Mouse (Mus musculus) central nervous system, embryonic 18 days (tissue): ENCODE measurements around the gene Ralgps2. TPM values are rescaled to one million over a fixed set of nuclear protein-coding genes. Genes with fewer than 3 reads are reported as not detected.

Experiments used
- polyA plus RNA-seq: library from polyadenylated mRNA; depleted of rRNA; stranded (reverse); fragments of >200 nt; gene quantifications from 2 replicates; pipeline ENCODE4 v1.2.3, GENCODE M21; 2012; rRNA removed

Gene Ralgps2
- 37.8 and 44.0 TPM in 2 replicates for polyA plus RNA-seq

DNA sequence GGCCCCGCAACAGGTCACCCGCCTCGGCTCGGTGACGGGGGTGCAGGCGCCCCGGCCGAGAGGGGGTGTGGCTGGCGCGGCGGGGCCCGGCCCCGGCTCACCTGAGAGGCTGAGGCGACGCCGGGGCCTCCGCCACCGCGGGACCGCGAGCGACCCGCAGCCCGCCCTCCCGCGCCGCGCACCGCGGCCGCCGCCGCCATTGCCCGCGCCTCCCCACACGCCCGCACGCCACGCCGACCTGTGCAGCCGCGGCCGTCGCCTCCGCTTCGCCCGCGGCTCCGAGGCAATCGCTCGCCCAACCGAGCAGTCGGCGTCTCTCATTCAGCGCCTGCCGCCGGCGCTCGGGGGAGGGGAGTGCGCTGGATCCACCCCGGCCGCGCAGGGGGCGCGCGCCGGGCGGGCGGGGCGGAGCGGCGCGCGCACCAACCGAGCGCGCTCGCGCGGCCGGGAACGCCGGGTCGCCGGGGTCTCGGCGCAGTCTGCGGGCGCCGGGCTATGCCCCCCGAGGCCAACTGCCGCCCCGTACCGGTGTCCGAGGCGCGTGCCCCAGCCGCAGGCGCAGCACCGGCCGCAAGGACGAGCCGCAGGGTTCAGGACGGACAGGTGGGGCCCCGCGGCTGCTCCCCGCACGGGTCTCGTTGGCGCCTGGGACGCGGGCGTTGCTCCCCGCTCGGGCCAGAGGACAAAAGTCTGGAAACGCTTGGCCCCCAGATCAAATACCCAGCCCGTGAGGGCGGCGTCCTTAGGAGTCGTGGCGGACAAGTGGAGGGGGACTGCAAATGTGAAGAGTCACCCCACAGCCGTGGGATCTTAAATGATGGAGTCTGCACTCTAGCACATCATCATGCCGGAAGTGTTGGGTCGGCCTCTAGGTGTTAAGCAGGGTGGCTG, at the start of gene Ralgps2:
Gene Ralgps2 (minus strand): TSS at position 376 of the 891 bp plus-strand sequence.

DNA sequence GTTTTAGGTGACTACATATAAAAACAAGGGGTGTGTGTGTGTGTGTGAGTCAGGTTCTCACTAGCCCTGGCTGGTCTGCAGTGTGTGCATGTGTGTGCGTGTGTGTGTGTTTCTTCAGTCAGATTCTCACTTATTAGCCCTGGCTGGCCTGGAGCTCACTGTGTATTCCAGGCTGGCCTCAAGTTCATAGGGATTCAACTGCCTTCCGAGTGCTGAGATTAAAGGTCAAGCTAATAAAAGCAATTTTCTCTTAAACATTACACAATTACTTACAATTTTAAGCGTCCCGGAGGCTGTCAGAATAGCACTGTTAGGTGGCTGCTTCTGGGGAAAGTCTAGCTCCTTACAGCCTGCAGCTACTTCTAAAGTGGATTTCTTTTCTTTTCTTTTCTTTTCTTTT, 101.2 kb downstream of the Ralgps2 start, which contains the start of gene Angptl1:
Gene Angptl1 (plus strand): TSS at position 386 of the 400 bp plus-strand sequence.

Other genes starting within 250 kb of the Ralgps2 start
- gene Fam20b, start 220.5 kb downstream of the Ralgps2 start, polyA plus RNA-seq, result 41.0 and 41.7 TPM in 2 replicates
- gene Angptl1, start 101.1 kb downstream of the Ralgps2 start, polyA plus RNA-seq, result 0.21 and 3.4 TPM in 2 replicates
- 0.24 TPM in 1 of 2 replicates, not detected in the other for gene Tex35, start 169.1 kb upstream of the Ralgps2 start, polyA plus RNA-seq